Mouse (Mus musculus) midbrain, embryonic 11.5 days (tissue): ENCODE results near the gene Fam170b. TPM values are rescaled to one million over a fixed set of nuclear protein-coding genes. Genes with fewer than 3 reads are reported as not detected.

ENCODE experiments used
- ATAC-seq: fragments of 200-750 bp; cut with Nextera tagmentation; 2 replicates; pipeline ENCODE4 v1.8.0; 2017; ENCODE audit warnings: moderate TSS enrichment, moderate library complexity; ENCODE audit not compliant: low FRiP score
- DNase-seq: peaks from one replicate; pipeline ENCODE4 v3.0.0; 2015; ENCODE audit warnings: low spot score; ENCODE audit errors: missing footprints
- H3K27ac ChIP-seq: fragments of 300-500 bp; sonication (generic); 2 replicates; pipeline ENCODE4 v1.5.1; 2014; ENCODE audit warnings: low read depth, low read length
- H3K27me3 ChIP-seq: fragments of 300-500 bp; sonication (generic); 2 replicates; pipeline ENCODE4 v1.6.1; 2014; ENCODE audit warnings: mild to moderate bottlenecking, low read length, moderate library complexity, mixed read lengths; ENCODE audit not compliant: control insufficient read depth, insufficient read depth
- H3K36me3 ChIP-seq: fragments of 300-500 bp; sonication (generic); 2 replicates; pipeline ENCODE4 v1.6.1; 2014; ENCODE audit warnings: mild to moderate bottlenecking, low read length, moderate library complexity, mixed read lengths; ENCODE audit not compliant: control insufficient read depth, insufficient read depth
- H3K4me1 ChIP-seq: fragments of 300-500 bp; sonication (generic); 2 replicates; pipeline ENCODE4 v1.6.1; 2014; ENCODE audit warnings: low read length; ENCODE audit not compliant: control insufficient read depth, insufficient read depth
- H3K4me2 ChIP-seq: fragments of 300-500 bp; sonication (generic); 2 replicates; pipeline ENCODE4 v1.6.1; 2014; ENCODE audit warnings: mild to moderate bottlenecking, moderate library complexity
- H3K4me3 ChIP-seq: fragments of 300-500 bp; sonication (generic); 2 replicates; pipeline ENCODE4 v1.5.1; 2014; ENCODE audit warnings: low read depth, low read length
- H3K9ac ChIP-seq: fragments of 300-500 bp; sonication (generic); 2 replicates; pipeline ENCODE4 v1.6.1; 2014; ENCODE audit warnings: low read length
- H3K9me3 ChIP-seq: fragments of 300-500 bp; sonication (generic); 2 replicates; pipeline ENCODE4 v1.6.1; 2016; ENCODE audit warnings: low read length; ENCODE audit not compliant: control insufficient read depth
- WGBS: fragments of 180-500 bp; shearing (Covaris S2); extraction: QIAGEN DNeasy Blood & Tissue Kit; methylation state at CpG from one replicate; pipeline ENCODE4 v1.1.7; 2014; 5-methylcytosine and 5-hydroxymethylcytosine counted together
- polyA plus RNA-seq: library from polyadenylated mRNA; unstranded; fragments of >200 nt; fragmentation: Nextera tagmentation; extraction: Ambion mirVana; gene quantifications from 2 replicates; pipeline ENCODE4 v1.2.1, GENCODE M21; 2014

Fam170b gene
- polyA plus RNA-seq, 1 experiment from 2014 or later = not detected

DNA sequence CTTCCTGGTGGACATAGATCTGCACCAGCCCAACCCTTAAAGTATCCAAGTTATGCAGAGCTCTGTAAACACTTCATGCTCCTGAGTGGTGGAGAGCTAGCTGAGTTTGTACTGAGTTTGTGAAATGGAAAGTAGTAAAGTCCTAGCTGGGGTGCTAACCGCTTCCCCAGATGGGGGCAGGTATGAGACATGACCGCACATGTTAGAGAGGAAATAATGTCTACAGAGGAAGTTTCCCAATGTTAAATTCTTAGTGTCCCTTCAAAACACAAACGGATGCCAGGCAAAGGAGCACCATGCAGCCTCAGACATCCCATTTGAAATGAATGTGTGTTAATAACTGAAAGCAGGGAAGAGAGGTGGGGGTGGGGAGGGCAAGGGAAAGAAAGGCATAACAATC lies 9.9 kb upstream of the Fam170b start:
- Histone ChIP-seq H3K27me3 (no peaks in the 10 kb centered on the region), H3K9me3 (no peaks in the 10 kb centered on the region), H3K9ac (no peak overlapping the region), H3K4me1 (peaks cover 4% of the 10 kb centered on the region), H3K4me3 (no peak overlapping the region), H3K4me2 (no peak overlapping the region), H3K36me3 (no peaks in the 10 kb centered on the region), H3K27ac (no peak overlapping the region)
- 88% methylated on average over 3 of the region's 3 CpGs for WGBS
- DNase-seq (no peak), ATAC-seq (no peak)

GRCm38 (mm10) chr14:32824267-32825150 lies 9.3 kb upstream of the Fam170b start:
- no peak overlapping the region for H3K4me3 ChIP-seq
- ATAC-seq (no peak), DNase-seq (no peak)
- H3K9ac ChIP-seq = no peak overlapping the region
- peaks cover 4% of the 10 kb centered on the region for H3K4me1 ChIP-seq
- no peaks in the 10 kb centered on the region for H3K9me3 ChIP-seq
- H3K4me2 ChIP-seq = no peak overlapping the region
- no peaks in the 10 kb centered on the region for H3K36me3 ChIP-seq
- H3K27ac ChIP-seq = no peak overlapping the region
- WGBS = 61% methylated on average over 14 of the region's 14 CpGs
- H3K27me3 ChIP-seq = no peaks in the 10 kb centered on the region

GRCm38 (mm10) chr14:32825426-32826032 lies 8.2 kb upstream of the Fam170b start:
- Histone ChIP-seq H3K9ac (no peak overlapping the region), H3K4me2 (peak overlapping the region; percentile 25; the same call in 1 of the 2 replicates), H3K27me3 (no peaks in the 10 kb centered on the region), H3K36me3 (no peaks in the 10 kb centered on the region), H3K4me1 (peaks cover 4% of the 10 kb centered on the region), H3K9me3 (no peaks in the 10 kb centered on the region), H3K27ac (no peak overlapping the region), H3K4me3 (no peak overlapping the region)
- ATAC-seq = peak; percentile 42; the same call in 1 of the 2 replicates
- peak; percentile 91 for DNase-seq
- 9% methylated on average over 11 of the region's 11 CpGs for WGBS

DNA sequence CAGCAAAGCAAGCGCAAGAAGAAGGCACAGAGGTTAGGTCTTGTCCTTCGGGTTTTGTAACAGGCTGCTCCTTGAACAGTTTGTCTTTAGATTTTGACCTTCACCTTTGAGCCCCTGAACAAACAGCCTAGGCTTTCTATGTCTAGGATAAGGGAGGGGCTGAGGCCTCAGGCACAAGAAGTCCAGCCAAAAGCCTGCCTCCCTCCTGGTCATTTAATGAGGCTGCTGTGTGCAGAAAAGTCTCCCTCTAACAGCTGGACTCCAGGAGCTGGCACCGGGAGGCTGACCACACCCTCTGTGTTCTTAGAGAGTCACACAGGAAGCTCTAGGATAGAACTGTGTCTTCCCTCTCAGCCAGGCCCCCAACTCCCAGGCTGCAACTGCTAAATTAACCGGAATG lies 6.6 kb upstream of the Fam170b start:
- Histone ChIP-seq H3K36me3 (no peaks in the 10 kb centered on the region), H3K27me3 (no peaks in the 10 kb centered on the region), H3K27ac (no peak overlapping the region), H3K9me3 (no peaks in the 10 kb centered on the region), H3K9ac (no peak overlapping the region), H3K4me1 (peaks cover 4% of the 10 kb centered on the region), H3K4me3 (no peak overlapping the region), H3K4me2 (no peak overlapping the region)
- 70% methylated on average over 4 of the region's 4 CpGs for WGBS
- no peak for DNase-seq
- ATAC-seq = no peak

GRCm38 (mm10) chr14:32827994-32828650 lies 5.6 kb upstream of the Fam170b start:
- H3K27ac ChIP-seq = no peak overlapping the region
- H3K36me3 ChIP-seq = no peaks in the 10 kb centered on the region
- DNase-seq (no peak), ATAC-seq (no peak)
- peaks cover 4% of the 10 kb centered on the region for H3K4me1 ChIP-seq
- no peaks in the 10 kb centered on the region for H3K9me3 ChIP-seq
- no peaks in the 10 kb centered on the region for H3K27me3 ChIP-seq
- no peak overlapping the region for H3K4me3 ChIP-seq
- H3K4me2 ChIP-seq = no peak overlapping the region
- no peak overlapping the region for H3K9ac ChIP-seq
- 58% methylated on average over 6 of the region's 6 CpGs for WGBS

DNA sequence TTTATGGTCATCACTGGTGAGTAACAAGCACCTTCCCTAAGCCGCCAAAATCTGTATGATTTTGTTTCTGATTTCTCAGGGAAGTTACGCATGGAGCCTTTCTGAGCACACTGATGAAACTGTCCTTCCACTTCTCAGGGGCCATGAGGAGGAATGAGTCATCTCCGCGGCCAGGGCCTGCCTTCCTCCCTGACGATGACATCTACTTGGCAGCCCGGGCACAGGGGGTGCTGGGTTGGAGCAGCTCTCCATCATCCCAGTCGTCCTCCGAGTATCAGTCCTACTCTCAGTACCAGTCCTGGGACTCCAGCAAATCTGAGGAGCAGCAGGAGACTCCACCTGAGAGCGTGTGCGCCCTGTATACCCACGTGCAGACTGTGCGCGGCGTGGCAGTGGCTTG lies 1.4 kb downstream of the Fam170b start:
- no peak overlapping the region for H3K4me3 ChIP-seq
- H3K9ac ChIP-seq = no peak overlapping the region
- ATAC-seq (no peak), DNase-seq (no peak)
- no peaks in the 10 kb centered on the region for H3K4me1 ChIP-seq
- no peaks in the 10 kb centered on the region for H3K36me3 ChIP-seq
- 91% methylated on average over 14 of the region's 14 CpGs for WGBS
- no peaks in the 10 kb centered on the region for H3K27me3 ChIP-seq
- no peaks in the 10 kb centered on the region for H3K9me3 ChIP-seq
- H3K27ac ChIP-seq = no peak overlapping the region
- no peak overlapping the region for H3K4me2 ChIP-seq

- H3K9me3 ChIP-seq = no peaks in the 10 kb centered on the region
- no peaks in the 10 kb centered on the region for H3K4me1 ChIP-seq
- 92% methylated on average over 14 of the region's 14 CpGs for WGBS
- H3K4me3 ChIP-seq = no peak overlapping the region
- H3K4me2 ChIP-seq = no peak overlapping the region
- H3K27me3 ChIP-seq = no peaks in the 10 kb centered on the region
- H3K9ac ChIP-seq = no peak overlapping the region
- no peak for DNase-seq
- no peak for ATAC-seq
- H3K36me3 ChIP-seq = no peaks in the 10 kb centered on the region
- no peak overlapping the region for H3K27ac ChIP-seq
Measured at GRCm38 (mm10) chr14:32835596-32835995, 1.8 kb downstream of the Fam170b start.

DNA sequence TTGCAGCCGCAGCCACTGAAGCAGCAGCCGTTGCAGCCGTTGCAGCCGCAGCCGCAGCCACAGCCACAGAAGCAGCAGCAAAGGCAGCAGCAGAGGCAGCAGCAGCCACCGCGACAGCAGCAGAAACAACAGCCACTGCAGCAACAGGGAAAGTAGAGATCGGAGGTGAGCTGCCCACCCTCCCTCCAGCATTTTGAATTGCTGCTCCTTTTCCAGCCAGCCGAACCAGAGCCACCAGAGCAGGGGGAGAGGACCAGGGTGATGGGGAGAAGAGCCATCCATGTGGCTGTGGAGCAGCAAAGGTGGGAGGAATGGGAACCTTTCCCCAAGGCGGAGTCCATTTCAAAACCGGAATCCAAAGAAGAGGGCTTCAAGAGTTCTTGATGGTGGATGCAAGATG lies 2.4 kb downstream of the Fam170b start:
- no peaks in the 10 kb centered on the region for H3K27me3 ChIP-seq
- H3K9me3 ChIP-seq = no peaks in the 10 kb centered on the region
- WGBS = 89% methylated on average over 11 of the region's 11 CpGs
- H3K4me3 ChIP-seq = no peak overlapping the region
- H3K4me1 ChIP-seq = no peaks in the 10 kb centered on the region
- no peak overlapping the region for H3K27ac ChIP-seq
- H3K9ac ChIP-seq = no peak overlapping the region
- H3K4me2 ChIP-seq = no peak overlapping the region
- H3K36me3 ChIP-seq = no peaks in the 10 kb centered on the region
- ATAC-seq (no peak), DNase-seq (no peak)

GRCm38 (mm10) chr14:32842052-32842451 lies 8.3 kb downstream of the Fam170b start:
- no peaks in the 10 kb centered on the region for H3K27me3 ChIP-seq
- DNase-seq (no peak), ATAC-seq (no peak)
- H3K4me3 ChIP-seq = no peak overlapping the region
- no peak overlapping the region for H3K27ac ChIP-seq
- H3K4me1 ChIP-seq = no peaks in the 10 kb centered on the region
- H3K9ac ChIP-seq = no peak overlapping the region
- H3K4me2 ChIP-seq = no peak overlapping the region
- no peaks in the 10 kb centered on the region for H3K36me3 ChIP-seq
- no peaks in the 10 kb centered on the region for H3K9me3 ChIP-seq
